Mouse (Mus musculus) hindlimb bud, embryonic 11.5 days (tissue): Measurements from ENCODE around the gene Sipa1l2.

ENCODE experiments used
- DNase-seq: peaks from one replicate; pipeline ENCODE4 v3.0.0-alpha.2; 2012; ENCODE audit warnings: low read depth, low spot score; ENCODE audit errors: extremely low spot score

Sipa1l2 gene

DNA sequence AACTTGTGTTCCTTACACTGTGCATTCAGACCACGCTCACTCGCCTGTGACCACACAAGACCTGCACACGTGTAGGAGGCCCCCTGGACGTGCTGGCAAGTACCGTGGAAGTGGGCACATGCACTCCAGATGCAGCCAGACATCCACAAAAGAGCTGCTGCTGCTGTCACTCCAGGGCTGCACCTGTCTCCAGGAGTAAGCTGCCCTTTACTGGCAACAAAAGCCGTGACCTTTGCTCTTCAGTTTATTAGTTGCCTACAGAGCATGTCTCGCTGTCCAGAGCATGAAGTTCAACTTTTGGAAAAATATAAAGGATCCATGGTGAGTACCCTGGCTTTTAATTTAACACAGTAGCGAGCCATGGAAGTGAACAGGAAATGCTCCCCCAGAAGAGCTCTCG lies 98.2 kb downstream of the Sipa1l2 start:
- DNase-seq, result no peak

GRCm38 (mm10) chr8:125465156-125465821 lies 104.3 kb downstream of the Sipa1l2 start:
- DNase-seq, result no peak

DNA sequence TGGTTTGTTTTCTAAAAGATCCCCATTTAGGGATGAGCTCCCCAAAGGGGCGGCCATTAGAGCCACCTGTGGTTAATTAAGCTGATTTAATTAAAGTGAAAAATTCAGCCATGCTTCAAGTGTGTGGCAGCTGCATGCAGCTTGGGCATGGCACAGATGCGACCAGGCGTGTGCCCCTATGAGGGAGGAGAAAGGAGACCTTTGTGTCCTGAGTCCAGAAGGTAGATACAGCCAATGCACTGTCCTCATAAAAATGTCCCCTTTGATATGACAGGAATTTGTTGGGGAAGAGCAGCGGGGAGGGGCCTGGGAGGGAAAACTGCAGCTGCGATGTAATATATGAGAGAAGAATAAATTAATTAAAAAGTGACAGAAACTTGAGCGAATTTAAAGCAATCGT lies 106.7 kb downstream of the Sipa1l2 start:
- no peak for DNase-seq

GRCm38 (mm10) chr8:125461504-125461903 lies 108.1 kb downstream of the Sipa1l2 start:
- DNase-seq, result no peak

GRCm38 (mm10) chr8:125460602-125461001 lies 109.0 kb downstream of the Sipa1l2 start:
- DNase-seq, result no peak

DNA sequence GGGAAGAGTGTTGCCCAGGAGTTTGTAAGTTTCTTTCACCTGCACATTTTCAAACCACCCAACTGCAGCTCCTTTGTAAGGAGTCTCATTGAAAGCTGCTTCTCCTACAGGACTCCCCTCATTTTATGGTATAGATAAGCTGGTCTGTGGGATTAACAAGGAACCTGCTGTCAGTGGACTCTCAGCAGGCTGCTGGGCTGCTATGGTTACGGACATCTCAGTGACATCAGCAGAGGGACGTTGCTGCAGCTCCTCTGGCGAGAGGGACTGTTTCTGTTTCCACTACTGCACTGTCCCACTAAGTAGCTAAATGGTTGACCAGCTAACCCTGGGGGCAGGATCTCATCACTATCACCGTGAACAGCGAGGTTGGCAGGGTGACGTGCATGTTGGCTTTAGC lies 120.6 kb downstream of the Sipa1l2 start:
- DNase-seq, result no peak

GRCm38 (mm10) chr8:125447543-125447942 lies 122.1 kb downstream of the Sipa1l2 start:
- no peak for DNase-seq

DNA sequence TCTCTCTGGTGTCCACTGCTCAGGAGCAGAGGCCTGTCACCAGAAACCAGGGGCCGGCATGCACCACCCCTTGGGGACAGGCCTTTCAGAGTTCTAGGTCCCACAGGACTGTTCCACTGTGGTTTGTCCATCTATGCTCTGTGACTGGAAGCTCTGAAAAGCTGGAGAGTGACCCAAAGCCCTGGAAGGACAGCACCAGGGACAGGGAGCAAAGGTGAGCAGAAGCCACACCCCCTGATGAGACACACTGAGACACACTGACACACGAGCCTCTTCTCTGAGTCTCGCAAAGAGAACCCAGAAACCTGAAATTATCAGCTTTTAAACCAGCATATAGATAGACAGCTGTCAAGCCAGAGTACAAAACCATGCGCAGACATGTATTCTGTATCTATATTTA lies 123.4 kb downstream of the Sipa1l2 start:
- no peak for DNase-seq

DNA sequence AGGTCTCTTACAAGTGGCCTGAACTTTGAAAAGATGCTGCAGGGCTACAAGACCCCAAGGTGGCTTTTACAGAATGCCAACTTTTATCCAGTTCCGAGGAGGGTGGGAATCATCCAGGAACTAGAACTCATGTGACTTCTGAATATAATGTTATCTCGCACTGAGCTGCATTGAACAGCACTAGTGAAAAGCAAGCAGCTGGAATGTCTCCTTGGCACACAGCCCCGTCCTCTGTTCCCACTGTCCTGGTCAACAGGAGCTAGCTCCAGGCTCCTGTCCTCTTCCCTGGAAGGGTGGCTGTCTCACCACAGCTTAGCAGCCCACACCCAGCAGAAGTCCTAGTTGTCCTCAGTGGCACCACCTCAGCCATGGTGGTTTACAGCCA lies 124.4 kb downstream of the Sipa1l2 start:
- no peak for DNase-seq

GRCm38 (mm10) chr8:125444457-125445224 lies 125.0 kb downstream of the Sipa1l2 start:
- no peak for DNase-seq

- DNase-seq, result no peak
Measured at GRCm38 (mm10) chr8:125435320-125436100, 134.1 kb downstream of the Sipa1l2 start.

- DNase-seq, result no peak
Measured at GRCm38 (mm10) chr8:125434151-125434550, 135.5 kb downstream of the Sipa1l2 start.

DNA sequence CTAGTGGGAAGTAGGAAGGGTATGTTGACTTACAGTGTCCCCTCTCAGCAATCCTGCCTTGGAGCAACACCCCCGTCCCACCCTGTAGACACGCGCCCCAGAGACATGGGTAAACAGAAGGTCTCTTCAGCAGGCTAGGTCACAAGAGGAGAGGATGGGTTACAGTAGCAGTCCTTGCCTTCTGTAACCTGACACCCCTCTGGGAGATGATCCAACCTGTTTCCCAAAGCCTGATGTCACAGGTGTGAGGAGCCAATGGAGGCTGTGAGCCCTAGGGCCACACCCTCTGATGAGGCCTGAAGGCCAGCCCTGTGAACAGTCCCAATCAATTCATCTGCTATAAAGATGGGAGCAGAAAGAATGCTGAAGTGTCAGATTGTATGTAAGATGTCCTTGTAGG lies 138.3 kb downstream of the Sipa1l2 start:
- DNase-seq, result no peak

DNA sequence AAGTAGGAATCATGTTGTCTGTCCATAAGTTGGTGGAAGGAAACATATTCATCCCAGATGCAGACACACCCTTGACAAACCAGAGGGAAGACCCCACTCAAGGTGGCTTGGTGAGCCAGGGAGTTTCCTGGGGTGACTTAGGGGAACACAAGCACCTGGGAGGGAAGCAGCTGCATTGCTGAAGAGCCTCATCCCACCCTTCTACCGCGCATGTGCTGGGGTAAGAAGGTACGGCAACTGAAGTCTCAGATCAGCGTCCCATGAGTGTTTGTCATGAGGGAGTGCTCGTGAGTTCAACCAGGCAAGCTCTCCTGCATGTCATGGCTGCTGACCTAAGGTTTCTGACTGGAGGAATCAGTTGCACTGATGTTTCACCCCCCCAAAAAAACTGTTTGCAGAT lies 138.8 kb downstream of the Sipa1l2 start:
- DNase-seq, result no peak

GRCm38 (mm10) chr8:125428979-125429690 lies 140.5 kb downstream of the Sipa1l2 start:
- DNase-seq, result no peak

DNA sequence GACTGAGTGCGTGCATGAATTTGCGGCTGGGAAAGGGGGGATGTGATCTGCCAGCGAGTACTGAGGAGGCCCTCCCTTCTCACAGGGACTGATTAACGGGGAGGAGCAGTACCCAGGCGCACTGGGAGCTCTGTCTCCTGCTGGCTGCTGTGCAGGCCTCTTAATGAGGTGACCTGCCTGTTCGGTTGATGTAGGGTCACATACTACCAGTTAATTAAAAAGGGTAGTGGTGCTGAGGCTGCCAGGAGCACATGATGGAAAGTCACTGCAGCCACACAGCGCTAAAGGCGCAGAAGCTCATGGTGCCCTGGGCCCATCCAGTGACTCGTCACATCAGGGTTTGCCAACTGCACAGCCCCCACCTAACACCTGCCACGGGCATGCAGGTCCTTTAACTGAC lies 145.7 kb downstream of the Sipa1l2 start:
- DNase-seq, result no peak

- no peak for DNase-seq
Measured at GRCm38 (mm10) chr8:125419202-125419830, 150.3 kb downstream of the Sipa1l2 start.

- DNase-seq, result no peak
Measured at GRCm38 (mm10) chr8:125416146-125416545, 153.5 kb downstream of the Sipa1l2 start.

- DNase-seq, result no peak
Measured at GRCm38 (mm10) chr8:125414651-125415050, 155.0 kb downstream of the Sipa1l2 start.

DNA sequence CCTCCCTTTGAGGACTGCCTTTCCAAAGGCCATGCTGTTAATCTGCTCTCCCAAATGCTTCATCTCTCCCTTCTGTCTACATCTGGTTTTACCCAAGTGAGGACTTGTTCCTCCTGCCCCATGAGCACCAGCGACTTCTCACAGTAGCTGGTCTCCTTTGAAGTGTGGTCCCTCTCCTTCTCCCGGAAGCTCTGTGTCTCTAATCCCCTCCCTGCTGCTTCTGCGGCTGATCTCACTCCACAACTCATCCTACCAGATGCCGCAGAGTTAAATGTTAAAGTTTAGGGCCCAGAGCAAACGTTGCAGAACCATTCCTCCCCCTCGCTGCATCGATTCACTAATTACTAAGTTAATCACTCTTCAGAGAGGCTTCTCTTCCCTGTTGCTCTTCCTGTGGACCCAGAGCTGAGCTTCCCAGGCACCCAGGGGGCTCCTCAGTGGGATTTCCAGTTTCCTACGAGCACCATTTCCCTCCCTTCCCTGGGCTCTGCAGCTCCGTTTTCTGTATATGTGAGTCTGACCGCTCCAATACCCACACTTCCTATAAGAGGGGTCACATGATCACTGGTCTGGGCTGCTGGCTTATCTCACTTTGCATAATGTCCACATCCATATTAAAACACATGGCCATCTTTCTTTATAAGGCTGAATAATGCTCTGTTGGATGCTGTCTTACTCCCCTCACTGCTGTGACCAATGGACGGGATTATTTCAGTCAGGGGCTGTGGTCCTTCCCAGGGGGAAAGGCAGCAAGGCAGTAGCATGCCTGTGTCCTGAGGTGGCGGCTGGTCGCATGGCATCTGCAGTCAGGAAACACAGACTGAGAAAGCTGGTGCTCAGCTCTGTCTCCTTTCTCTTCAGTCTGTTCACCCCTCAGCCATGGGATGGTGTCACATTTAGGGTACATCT lies 156.4 kb downstream of the Sipa1l2 start:
- no peak for DNase-seq
